Mouse (Mus musculus) embryonic fibroblast, embryonic 13.5 days (primary cell): ENCODE results near the gene Pten. TPM values are rescaled to one million over a fixed set of nuclear protein-coding genes. Genes with fewer than 3 reads are reported as not detected.

Experiments
- H3K27ac ChIP-seq: 2 replicates; pipeline ENCODE4 v1.5.1; 2012; ENCODE audit warnings: low read length, control low read depth, inconsistent platforms; ENCODE audit not compliant: insufficient read depth
- H3K4me1 ChIP-seq: 2 replicates; pipeline ENCODE4 v1.6.1; 2011; ENCODE audit warnings: low read length; ENCODE audit not compliant: control insufficient read depth, insufficient read depth
- H3K4me3 ChIP-seq: 2 replicates; pipeline ENCODE4 v1.5.1; 2011; ENCODE audit warnings: mild to moderate bottlenecking, control low read depth, low read length; ENCODE audit not compliant: insufficient read depth
- CTCF ChIP-seq: IDR thresholded peaks from 2 replicates; pipeline ENCODE4 v1.5.1; 2011; ENCODE audit warnings: mild to moderate bottlenecking, control low read depth, low read length, moderate library complexity, borderline replicate concordance; ENCODE audit not compliant: insufficient read depth
- POLR2A ChIP-seq: IDR thresholded peaks from 2 replicates; pipeline ENCODE4 v1.6.1; 2011; ENCODE audit warnings: low read depth, mild to moderate bottlenecking, control low read depth, low read length, moderate library complexity
- polyA plus RNA-seq: library from polyadenylated mRNA; stranded (reverse); fragments of >200 nt; gene quantifications from 2 replicates; pipeline ENCODE4 v1.2.4, GENCODE M21; 2011; ENCODE audit warnings: low read depth; ENCODE audit not compliant: missing spikeins, insufficient read length

Gene Pten
- polyA plus RNA-seq, 1 experiment, result 134 TPM

DNA sequence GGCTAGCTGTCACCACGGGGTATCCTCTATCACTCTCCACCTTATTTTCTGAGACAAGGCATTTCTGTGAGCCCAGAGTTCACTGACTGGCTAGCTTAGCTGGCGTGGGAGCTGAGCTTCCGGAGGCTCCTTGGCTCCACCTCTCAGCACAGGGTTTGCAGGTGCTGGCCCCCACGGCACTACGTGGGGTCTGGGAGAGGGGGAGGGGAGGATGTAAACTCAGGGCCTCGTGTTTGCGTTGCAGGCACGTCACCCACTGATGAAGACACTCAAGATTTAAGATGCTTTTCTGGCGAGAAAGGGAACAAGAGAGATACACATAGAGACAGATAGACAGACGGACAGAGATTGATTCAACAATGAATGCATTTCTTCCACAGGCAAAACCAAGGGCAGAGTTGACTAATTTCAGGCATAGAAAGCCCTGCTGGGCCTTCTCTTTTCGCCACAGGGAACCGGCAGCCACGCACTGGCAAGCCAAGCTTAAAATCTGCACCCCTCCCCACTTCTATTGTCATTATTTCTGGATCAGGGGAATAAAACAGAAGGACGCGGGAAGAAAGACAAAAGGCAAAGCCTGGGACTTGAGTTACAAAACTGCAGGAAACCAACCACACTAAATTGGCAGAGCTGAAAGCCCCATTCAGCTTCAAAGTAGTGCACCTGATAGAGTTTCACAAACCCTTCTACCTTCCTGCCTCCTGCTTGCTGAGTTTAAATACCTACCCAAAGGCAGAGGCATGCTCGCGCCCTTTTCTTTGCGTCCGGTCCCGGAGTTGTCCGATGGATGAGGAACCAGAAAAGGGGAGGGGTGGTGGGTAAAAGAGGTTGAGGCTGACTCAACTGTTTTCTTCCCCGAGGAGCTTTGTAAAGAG is 30.6 kb upstream of the Pten start:
- Histone ChIP-seq H3K27ac (no peak overlapping the region), H3K4me3 (no peak overlapping the region), H3K4me1 (no peaks in the 10 kb centered on the region)
- no peak for TF ChIP-seq CTCF
- TF ChIP-seq POLR2A, result no peak

DNA sequence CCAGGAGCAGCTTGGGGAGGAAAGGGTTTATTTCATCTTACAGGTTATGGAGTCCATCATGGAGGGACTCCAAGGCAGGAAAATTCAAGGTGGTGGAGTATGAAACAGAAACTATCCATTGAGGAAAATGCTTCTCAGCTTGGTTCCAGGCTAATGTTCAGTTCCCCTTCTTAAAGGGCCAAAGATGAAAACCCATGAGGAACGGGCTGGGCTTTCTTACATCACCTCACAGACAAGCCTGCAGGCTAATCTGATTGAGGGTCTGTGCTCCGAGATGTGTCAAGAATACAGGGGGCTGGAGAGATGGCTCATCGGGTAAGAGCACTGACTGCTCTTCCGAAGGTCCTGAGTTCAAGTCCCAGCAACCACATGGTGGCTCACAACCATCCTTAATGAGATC is 27.5 kb upstream of the Pten start:
- TF ChIP-seq CTCF, result no peak
- TF ChIP-seq POLR2A, result no peak
- no peak overlapping the region for H3K4me3 ChIP-seq
- H3K4me1 ChIP-seq, result no peaks in the 10 kb centered on the region
- H3K27ac ChIP-seq, result no peak overlapping the region

DNA sequence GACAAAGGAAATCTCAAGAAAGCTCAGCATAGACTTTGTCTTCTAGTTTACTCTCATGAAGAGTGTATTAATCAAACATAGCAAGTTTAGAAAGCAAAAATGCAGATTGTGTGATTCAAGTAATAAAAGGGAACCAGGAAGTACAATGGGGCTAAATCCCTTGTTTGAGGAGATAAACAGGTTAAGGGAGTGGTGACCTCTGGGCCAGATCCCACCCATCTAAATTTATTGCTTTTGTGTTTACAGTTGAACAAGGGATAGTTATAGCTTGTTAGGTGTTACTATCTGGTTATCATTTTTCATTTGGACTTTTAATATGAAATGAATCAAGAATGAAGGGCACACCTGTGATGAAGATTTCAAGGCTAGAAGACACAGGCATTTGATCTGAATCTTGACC is 24.4 kb upstream of the Pten start:
- Histone ChIP-seq H3K4me3 (no peak overlapping the region), H3K27ac (no peak overlapping the region), H3K4me1 (no peaks in the 10 kb centered on the region)
- TF ChIP-seq POLR2A (no peak), CTCF (no peak)

DNA sequence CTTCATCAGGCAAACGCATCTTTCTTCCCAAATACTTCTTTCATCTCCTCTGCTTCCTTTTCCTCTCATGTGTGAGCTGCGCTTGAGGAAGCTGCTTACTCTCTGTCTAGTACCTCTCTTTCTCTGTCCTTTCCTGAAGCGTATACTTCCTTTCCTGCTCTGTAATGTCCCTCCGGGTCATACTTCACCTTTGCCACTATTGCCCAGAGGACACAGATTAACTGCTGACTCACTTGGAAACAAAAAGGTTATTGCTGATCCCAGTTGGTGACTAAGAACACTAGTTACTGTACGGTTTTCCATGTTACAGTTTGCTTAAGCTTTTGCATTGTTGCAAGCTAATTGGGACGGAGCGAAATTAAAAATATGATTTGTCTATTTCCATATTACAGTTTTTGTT is 19.5 kb upstream of the Pten start:
- Histone ChIP-seq H3K4me1 (no peaks in the 10 kb centered on the region), H3K27ac (no peak overlapping the region), H3K4me3 (no peak overlapping the region)
- no peak for TF ChIP-seq CTCF
- no peak for TF ChIP-seq POLR2A

DNA sequence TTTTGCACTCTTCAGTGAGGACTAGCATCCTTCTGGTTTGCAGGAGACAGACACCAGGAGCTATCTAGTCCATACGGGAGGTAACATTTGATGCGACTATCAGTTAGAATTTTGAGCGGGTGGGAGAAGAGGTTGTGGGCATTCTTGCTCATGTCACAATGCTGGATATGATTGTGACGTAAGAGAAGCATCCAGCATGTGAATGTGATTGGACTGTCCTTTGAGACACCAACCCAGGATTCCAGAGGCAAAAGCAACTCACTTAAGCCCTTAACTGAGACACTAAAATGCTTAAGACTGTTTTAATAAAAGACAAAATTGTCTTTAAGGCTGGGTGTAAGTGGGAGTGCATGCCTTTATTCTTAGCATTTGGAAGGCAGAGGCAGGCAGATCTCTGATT is 17.6 kb upstream of the Pten start, which contains the start of gene Atad1:
Atad1 (minus strand) TSS at position 101 of the 400 bp plus-strand sequence.
- no peak within 1 kb of the TSS for H3K27ac ChIP-seq
- H3K4me3 ChIP-seq, result no peak within 1 kb of the TSS
- no peak for TF ChIP-seq POLR2A
- no peak for TF ChIP-seq CTCF
- no peaks in the 10 kb centered on the region for H3K4me1 ChIP-seq

DNA sequence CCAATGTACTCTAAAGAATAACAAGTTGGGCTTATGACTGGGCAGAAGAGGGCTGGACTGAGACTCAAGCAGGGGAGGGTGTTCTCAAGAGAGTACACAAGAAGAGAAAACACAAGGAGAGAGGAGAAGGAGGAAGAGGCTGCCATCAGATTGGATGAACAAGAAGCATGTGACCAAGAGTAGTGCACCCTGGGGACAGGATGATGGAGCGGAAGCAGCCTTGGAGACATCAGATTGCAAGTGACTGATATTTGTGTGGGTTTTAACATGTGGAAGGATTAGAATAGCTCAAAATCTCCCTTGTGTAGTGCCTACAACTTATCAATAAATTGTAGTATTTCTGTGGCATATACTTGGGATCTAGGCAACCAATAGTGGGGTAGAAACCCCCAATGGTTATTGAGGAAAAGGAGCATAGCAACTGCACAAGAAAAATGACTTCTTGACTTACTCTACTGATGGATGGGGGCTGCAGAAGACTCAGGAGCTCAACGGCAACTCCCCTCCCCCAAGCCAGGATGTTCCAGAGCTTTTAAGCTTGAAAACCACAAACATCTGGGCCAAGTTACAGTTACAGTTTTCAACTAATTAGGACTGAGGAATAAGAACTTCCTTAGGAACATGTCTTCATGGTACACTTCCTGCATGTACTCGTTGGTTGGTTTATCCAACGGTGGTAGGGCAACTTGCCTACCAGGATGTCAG is 16.5 kb upstream of the Pten start:
- Histone ChIP-seq H3K27ac (no peak overlapping the region), H3K4me1 (no peaks in the 10 kb centered on the region), H3K4me3 (no peak overlapping the region)
- TF ChIP-seq CTCF (no peak), POLR2A (no peak)

DNA sequence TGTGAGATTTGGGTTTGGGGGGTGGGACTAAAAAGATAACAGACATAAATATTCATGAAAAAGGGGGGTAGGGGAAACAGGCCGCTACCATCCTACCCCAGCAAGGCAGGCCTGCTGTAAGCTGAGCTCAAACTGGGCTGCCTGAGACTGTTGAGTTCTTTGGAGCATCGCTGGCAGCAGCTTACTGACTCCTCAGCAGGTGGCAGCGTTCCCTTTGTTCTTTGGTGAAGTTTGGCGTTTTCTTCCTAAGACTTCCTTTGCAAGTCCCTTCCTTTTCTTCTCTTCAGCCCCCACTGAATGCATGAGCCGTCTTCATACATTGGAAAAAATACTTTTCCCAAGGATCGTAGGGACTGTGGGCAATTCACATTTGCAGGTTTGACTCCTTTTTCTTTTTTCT is 7.9 kb upstream of the Pten start:
- peak; percentile 52; the same call in 1 of the 2 replicates for TF ChIP-seq CTCF
- TF ChIP-seq POLR2A, result no peak
- Histone ChIP-seq H3K27ac (no peak overlapping the region), H3K4me1 (no peaks in the 10 kb centered on the region), H3K4me3 (no peak overlapping the region)

DNA sequence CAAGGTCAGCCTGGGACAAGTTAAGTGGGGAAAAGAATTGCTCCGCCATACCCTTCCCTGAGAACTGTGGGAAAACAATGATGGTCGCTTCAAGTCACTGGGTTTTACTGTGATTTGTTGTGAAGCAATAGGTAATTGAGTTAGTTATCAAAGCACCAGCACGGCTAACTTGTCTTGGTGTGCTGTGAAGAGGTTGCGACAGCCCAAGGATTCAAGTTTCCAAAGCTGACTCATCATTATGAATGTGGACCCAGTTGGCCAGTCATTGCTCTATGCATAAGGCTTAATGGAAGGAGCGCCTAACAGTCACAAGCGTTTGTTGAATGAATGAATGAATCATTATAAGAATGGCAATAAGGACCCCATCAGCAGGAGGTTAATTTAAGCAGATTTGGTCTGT is 4.9 kb upstream of the Pten start:
- TF ChIP-seq CTCF (no peak), POLR2A (no peak)
- Histone ChIP-seq H3K27ac (no peak overlapping the region), H3K4me1 (no peaks in the 10 kb centered on the region), H3K4me3 (no peak overlapping the region)

DNA sequence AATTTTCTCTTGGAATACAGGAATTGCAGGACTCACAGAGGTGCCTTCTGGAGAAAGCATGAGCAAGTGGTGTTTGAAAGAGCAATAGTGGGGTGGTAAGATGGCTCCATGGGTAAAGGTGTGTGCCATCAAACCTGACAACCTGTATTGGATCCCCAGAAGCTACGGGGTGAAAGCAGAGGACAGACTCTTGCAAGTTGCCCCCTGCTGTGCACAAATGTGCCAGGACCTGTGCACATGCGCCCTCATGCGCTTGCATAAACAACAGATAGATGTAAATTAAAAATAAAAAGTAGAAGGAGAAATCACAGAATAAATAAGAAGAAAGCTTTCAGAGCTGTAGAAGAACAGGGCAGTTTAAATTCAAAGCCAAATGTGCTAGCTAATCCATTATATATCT is 3.9 kb upstream of the Pten start:
- no peak for TF ChIP-seq CTCF
- no peak for TF ChIP-seq POLR2A
- Histone ChIP-seq H3K27ac (no peak overlapping the region), H3K4me3 (no peak overlapping the region), H3K4me1 (no peaks in the 10 kb centered on the region)

DNA sequence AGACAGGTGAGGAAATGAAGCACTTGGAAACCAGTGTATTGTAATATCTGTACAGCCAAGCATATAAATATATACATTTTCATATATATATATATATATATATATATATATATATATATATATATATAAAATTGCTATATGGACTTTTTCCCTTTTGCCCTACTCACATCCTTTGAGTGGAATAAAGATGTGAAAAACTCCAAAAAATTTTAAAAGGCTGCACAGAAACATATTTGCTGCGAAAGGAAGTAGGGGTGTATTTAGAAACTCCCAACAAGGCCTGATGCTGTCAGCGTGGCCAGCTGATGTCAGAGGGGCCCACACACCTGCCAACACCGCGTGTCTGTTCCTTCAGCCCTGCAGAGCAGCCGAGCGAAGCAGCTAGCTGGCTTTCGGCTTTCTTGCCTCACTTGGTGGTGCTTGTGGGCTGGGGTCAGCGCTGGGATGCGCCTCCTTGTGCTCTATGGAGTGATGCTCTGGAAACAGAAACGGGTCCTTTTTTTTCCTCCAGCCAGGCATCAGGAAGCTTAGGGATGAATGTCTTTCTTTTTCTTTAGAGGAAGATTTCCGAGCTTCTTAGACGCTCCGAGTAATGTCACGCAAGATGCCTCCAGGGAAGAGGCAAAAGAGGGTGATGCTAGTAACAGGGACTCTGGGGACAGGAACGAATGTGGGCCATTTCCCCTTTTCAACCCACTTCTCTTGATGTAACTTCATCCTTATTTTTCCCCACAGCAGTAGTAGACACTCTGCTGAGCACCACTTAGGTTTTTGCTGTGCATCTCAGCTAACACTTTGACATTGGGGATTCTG is 2.9 kb upstream of the Pten start:
- Histone ChIP-seq H3K4me3 (no peak overlapping the region), H3K4me1 (no peaks in the 10 kb centered on the region)
- no peak for TF ChIP-seq POLR2A
- no peak for TF ChIP-seq CTCF

More for the DNA sequence above, 2.9 kb upstream of the Pten start:
- no peak overlapping the region for H3K27ac ChIP-seq
